26 mouse cellular contexts compared by ENCODE assay signal in genomic region chr8:122604640-122605039, GRCm38 (mm10). TPM values are rescaled to one million over a fixed set of nuclear protein-coding genes. Genes with fewer than 3 reads are reported as not detected.
DNase-seq lines count a peak whose midpoint lies in the region; ATAC-seq and TF ChIP-seq lines count a peak whose summit lies in the region.
"Had no signal": no experiment of that assay in that cellular context is flagged by ENCODE, and none has a peak within 500 bp of the region (broad histone marks: within the 10 kb centered on the region; RNA-seq: fewer than 3 reads in every experiment).

No protein-coding gene starts in this region.

- H3K4me1 ChIP-seq in heart, embryonic 12.5 days (replicated peaks), result peaks cover 10% of the 10 kb centered on the region; the same call in 1 of the 2 replicates
- no peaks in the 10 kb centered on the region for H3K4me1 ChIP-seq in heart, adult 2 months (ENCODE audit: control insufficient read depth, insufficient read depth, low read length)
- no peaks in the 10 kb centered on the region for H3K4me1 ChIP-seq in liver, embryonic 16.5 days (ENCODE audit: control insufficient read depth, low read depth, low read length)
- H3K4me1 ChIP-seq in bone marrow macrophage, adult 2 months (ENCODE audit: control insufficient read depth, insufficient read depth, low read length), result peaks cover 20% of the 10 kb centered on the region
- H3K4me1 ChIP-seq: embryonic facial prominence, embryonic 10.5 days; forebrain, embryonic 13.5 days; hindbrain, embryonic 10.5 days had no signal

- no peak overlapping the region for H3K4me2 ChIP-seq in heart, embryonic 12.5 days
- H3K4me2 ChIP-seq in liver, embryonic 16.5 days (ENCODE audit: low read depth, low read length), result no peak overlapping the region
- H3K4me2 ChIP-seq: forebrain, embryonic 13.5 days; hindbrain, embryonic 14.5 days had no signal

- peaks cover 14% of the 10 kb centered on the region for H3K36me3 ChIP-seq in heart, embryonic 12.5 days
- H3K36me3 ChIP-seq in heart, adult 2 months (ENCODE audit: control insufficient read depth, insufficient read depth, low read length), result no peaks in the 10 kb centered on the region
- H3K36me3 ChIP-seq in liver, embryonic 16.5 days (ENCODE audit: control insufficient read depth, insufficient read depth), result no peaks in the 10 kb centered on the region
- peaks cover 34% of the 10 kb centered on the region; the same call in 1 of the 2 replicates for H3K36me3 ChIP-seq in macrophage (ENCODE audit: inconsistent target)
- H3K36me3 ChIP-seq: embryonic facial prominence, embryonic 10.5 days had no signal

- no peak overlapping the region for H3K4me3 ChIP-seq in heart, embryonic 12.5 days
- no peak overlapping the region for H3K4me3 ChIP-seq in heart, adult 2 months
- no peak overlapping the region for H3K4me3 ChIP-seq in liver, embryonic 16.5 days (ENCODE audit: low read depth, low read length)
- H3K4me3 ChIP-seq in bone marrow macrophage, adult 2 months (ENCODE audit: insufficient read depth, low read length), result no peak overlapping the region
- no peak overlapping the region for H3K4me3 ChIP-seq in macrophage (ENCODE audit: inconsistent target)
- H3K4me3 ChIP-seq: embryonic facial prominence, embryonic 10.5 days; forebrain, embryonic 13.5 days; gastrocnemius, adult 2 months; hindbrain, embryonic 10.5 days had no signal

- ATAC-seq in heart, embryonic 12.5 days (ENCODE audit: insufficient number of reproducible peaks, low FRiP score), result no peak
- ATAC-seq in liver, embryonic 16.5 days (ENCODE audit: low read depth), result no peak
- ATAC-seq: activated CD4-positive, CD25-positive, alpha-beta regulatory T cell, adult 4 months; CD4-positive, CD25-positive, alpha-beta regulatory T cell, adult 4 months; forebrain, embryonic 13.5 days; forebrain, postnatal 0 days; Patski had no signal

- no peak for TF ChIP-seq POLR2A in heart, adult 2 months (IDR thresholded peaks at IDR 0.05; ENCODE audit: insufficient read depth, low read depth, low read length)
- no peak for TF ChIP-seq POLR2A in bone marrow macrophage, adult 2 months (IDR thresholded peaks at IDR 0.05; ENCODE audit: borderline replicate concordance, low read depth, low read length)

- H3K27ac ChIP-seq in heart, embryonic 12.5 days (ENCODE audit: poor library complexity, severe bottlenecking), result peak overlapping the region; percentile 54
- H3K27ac ChIP-seq in heart, adult 2 months, result no peak overlapping the region
- H3K27ac ChIP-seq in liver, embryonic 16.5 days (ENCODE audit: low read length), result 0 out of 2 replicates have a peak overlapping the region, but pooled peaks have one; percentile 17
- H3K27ac ChIP-seq in bone marrow macrophage, adult 2 months (ENCODE audit: insufficient read depth, low read depth, low read length), result peak overlapping the region; percentile 59
- H3K27ac ChIP-seq in macrophage, result peak overlapping the region; percentile 62
- H3K27ac ChIP-seq: embryonic facial prominence, embryonic 10.5 days; forebrain, embryonic 13.5 days; gastrocnemius, adult 2 months; hindbrain, embryonic 10.5 days; hindbrain, embryonic 14.5 days had no signal

- 49% methylated on average over 1 of the region's 1 CpGs for WGBS in heart, embryonic 12.5 days
- 63% methylated on average over 1 of the region's 1 CpGs for WGBS in heart, adult 2 months
- WGBS in liver, embryonic 16.5 days (ENCODE audit: insufficient replicate concordance), result 35% methylated on average over 1 of the region's 1 CpGs
- 27% methylated on average over 1 of the region's 1 CpGs for WGBS in macrophage (ENCODE audit: missing documents)

- no peak for TF ChIP-seq CTCF in heart, adult 2 months (IDR thresholded peaks at IDR 0.05)
- no peak for TF ChIP-seq CTCF in bone marrow macrophage, adult 2 months (IDR thresholded peaks at IDR 0.05; ENCODE audit: low read depth, low read length)

- H3K9ac ChIP-seq in heart, embryonic 12.5 days, result no peak overlapping the region
- no peak overlapping the region for H3K9ac ChIP-seq in heart, adult 2 months (ENCODE audit: low read depth, low read length)
- H3K9ac ChIP-seq in liver, embryonic 16.5 days (ENCODE audit: low read depth, low read length), result no peak overlapping the region
- H3K9ac ChIP-seq: forebrain, embryonic 13.5 days; forebrain, postnatal 0 days; hindbrain, embryonic 14.5 days had no signal

- no peak for DNase-seq in heart, adult 2 months
- DNase-seq in liver (no peak), MN1 (ENCODE audit: low spot score) (no peak)
- no peak for DNase-seq in layer of hippocampus, postnatal 36 days
- DNase-seq: adrenal gland, postnatal 14 days; cerebellum, adult 2 months; cerebellum, postnatal 10 days; forebrain, postnatal 0 days; gastrocnemius, adult 2 months; gastrocnemius, postnatal 25 days had no signal

- no peaks in the 10 kb centered on the region for H3K9me3 ChIP-seq in heart, embryonic 12.5 days (replicated peaks)
- no peaks in the 10 kb centered on the region for H3K9me3 ChIP-seq in liver, embryonic 16.5 days (replicated peaks; ENCODE audit: control insufficient read depth, low read length)
- H3K9me3 ChIP-seq: embryonic facial prominence, embryonic 10.5 days; forebrain, embryonic 13.5 days; hindbrain, embryonic 10.5 days had no signal

- H3K79me2 ChIP-seq in heart, adult 2 months (replicated peaks; ENCODE audit: control insufficient read depth, insufficient read depth, low read length), result no peaks in the 10 kb centered on the region
- H3K79me2 ChIP-seq in macrophage (ENCODE audit: inconsistent target), result peaks cover 21% of the 10 kb centered on the region

- no peak for TF ChIP-seq EP300 in heart, adult 2 months (IDR thresholded peaks at IDR 0.05; ENCODE audit: insufficient read depth, low read depth, low read length)

- intact Hi-C loops in heart, adult 2 months (cut with DNase I), result no loop called here

- no peaks in the 10 kb centered on the region for H3K27me3 ChIP-seq in heart, embryonic 12.5 days (replicated peaks)
- H3K27me3 ChIP-seq in heart, adult 2 months (ENCODE audit: control insufficient read depth, insufficient read depth, low read length), result no peaks in the 10 kb centered on the region
- no peaks in the 10 kb centered on the region for H3K27me3 ChIP-seq in liver, embryonic 16.5 days (ENCODE audit: control insufficient read depth, insufficient read depth, low read depth, low read length)
- H3K27me3 ChIP-seq: forebrain, embryonic 13.5 days; Patski had no signal

RNA-seq across cellular contexts. Expression of gene Galns, which starts 6.6 kb away (rescaled TPM):
- polyA plus RNA-seq in heart, embryonic 12.5 days (2016; fragmentation: Nextera tagmentation; extraction: Ambion mirVana), result 12.7 and 13.5 TPM in 2 replicates
- total RNA-seq in heart, adult 2 months (2021), result 1 to 10 TPM; 3.1 to 3.2 TPM
- 4.9 and 5.0 TPM in 2 replicates for polyA plus RNA-seq in heart, adult 2 months (2012; rRNA removed)
- polyA plus RNA-seq in liver, embryonic 16.5 days (2015; fragmentation: Nextera tagmentation; extraction: Ambion mirVana), result 8.1 and 8.6 TPM in 2 replicates
- 32.8 and 36.7 TPM in 2 replicates for polyA plus RNA-seq in bone marrow macrophage, adult 2 months (2012; ENCODE audit: insufficient read depth, insufficient read length, missing spikeins)
- 10 to 100 TPM; 10.3 to 60.8 (median 33.9) TPM for total RNA-seq in macrophage (2018; cell fraction: chromatin; rRNA removed)
- total RNA-seq in macrophage (2018; cell fraction: cytosol; rRNA removed), result 100 to 1,000 TPM in 8 of 26 experiments, 10 to 100 TPM in 18; 70.1 to 132 (median 87.3) TPM
- 100 to 1,000 TPM in 6 of 26 experiments, 10 to 100 TPM in 20; 33.0 to 130 (median 90.1) TPM for total RNA-seq in macrophage (2018; cell fraction: nucleus; rRNA removed)
- polyA plus RNA-seq in macrophage (2018), result 70.7 to 140 TPM (median 99.8 TPM) in 3 replicates
- 10 to 100 TPM in 1 of 2 experiments, 1 to 10 TPM in 1; 9.5 to 11.4 TPM for total RNA-seq in layer of hippocampus, postnatal 36 days (2021)

RNA-seq across cellular contexts. Expression of gene Trappc2l, which starts 6.8 kb away (rescaled TPM):
- polyA plus RNA-seq in heart, embryonic 12.5 days (2016; fragmentation: Nextera tagmentation; extraction: Ambion mirVana), result 45.1 and 45.8 TPM in 2 replicates
- total RNA-seq in heart, adult 2 months (2021), result 10 to 100 TPM; 58.6 to 65.4 TPM
- 161 and 207 TPM in 2 replicates for polyA plus RNA-seq in heart, adult 2 months (2012; rRNA removed)
- polyA plus RNA-seq in liver, embryonic 16.5 days (2015; fragmentation: Nextera tagmentation; extraction: Ambion mirVana), result 21.5 and 22.8 TPM in 2 replicates
- polyA plus RNA-seq in bone marrow macrophage, adult 2 months (2012; ENCODE audit: insufficient read depth, insufficient read length, missing spikeins), result 55.0 and 59.6 TPM in 2 replicates
- 100 to 1,000 TPM in 1 of 26 experiments, 10 to 100 TPM in 24, 1 to 10 TPM in 1; 9.3 to 112 (median 48.1) TPM for total RNA-seq in macrophage (2018; cell fraction: chromatin; rRNA removed)
- total RNA-seq in macrophage (2018; cell fraction: cytosol; rRNA removed), result 10 to 100 TPM; 46.6 to 71.7 (median 62.5) TPM
- 10 to 100 TPM; 19.8 to 65.7 (median 38.5) TPM for total RNA-seq in macrophage (2018; cell fraction: nucleus; rRNA removed)
- polyA plus RNA-seq in macrophage (2018), result 54.4 to 79.3 TPM (median 76.9 TPM) in 3 replicates
- 10 to 100 TPM; 79.1 to 87.3 TPM for total RNA-seq in layer of hippocampus, postnatal 36 days (2021)

RNA-seq across cellular contexts. Expression of gene Pabpn1l, which starts 17.9 kb away (rescaled TPM):
- polyA plus RNA-seq in heart, embryonic 12.5 days (2016; fragmentation: Nextera tagmentation; extraction: Ambion mirVana), result not detected in 2 replicates
- total RNA-seq in heart, adult 2 months (2021), result under 1 TPM in 1 of 2 experiments, not detected in 1; 0.52 TPM
- polyA plus RNA-seq in heart, adult 2 months (2012; rRNA removed), result 0.10 TPM in 1 of 2 replicates, not detected in the other
- not detected in 2 replicates for polyA plus RNA-seq in liver, embryonic 16.5 days (2015; fragmentation: Nextera tagmentation; extraction: Ambion mirVana)
- polyA plus RNA-seq in bone marrow macrophage, adult 2 months (2012; ENCODE audit: insufficient read depth, insufficient read length, missing spikeins), result not detected in 2 replicates
- not detected for total RNA-seq in macrophage (2018; cell fraction: chromatin; rRNA removed)
- not detected for total RNA-seq in macrophage (2018; cell fraction: cytosol; rRNA removed)
- not detected for total RNA-seq in macrophage (2018; cell fraction: nucleus; rRNA removed)
- polyA plus RNA-seq in macrophage (2018), result not detected in 3 replicates
- under 1 TPM in 1 of 2 experiments, not detected in 1; 0.35 TPM for total RNA-seq in layer of hippocampus, postnatal 36 days (2021)
- total RNA-seq: adrenal gland, adult 18-20 months; adrenal gland, postnatal 14 days; forebrain, postnatal 0 days; gastrocnemius, adult 2 months; gastrocnemius, postnatal 25 days; granulocyte monocyte progenitor cell, adult 5-6 weeks; heart, postnatal 25 days; MEL had no signal
- polyA plus RNA-seq: activated CD4-positive, CD25-positive, alpha-beta regulatory T cell, adult 4 months; CD4-positive, CD25-positive, alpha-beta regulatory T cell, adult 4 months; cerebellum, adult 2 months; embryonic facial prominence, embryonic 10.5 days; forebrain, embryonic 13.5 days; forebrain, postnatal 0 days; heart, embryonic 14.5 days; hindbrain, embryonic 10.5 days; hindbrain, embryonic 14.5 days had no signal

RNA-seq across cellular contexts. Expression of gene Aprt, which starts 27.9 kb away (rescaled TPM):
- polyA plus RNA-seq in heart, embryonic 12.5 days (2016; fragmentation: Nextera tagmentation; extraction: Ambion mirVana), result 209 and 232 TPM in 2 replicates
- total RNA-seq in heart, adult 2 months (2021), result 10 to 100 TPM; 36.6 to 38.5 TPM
- 42.1 and 45.1 TPM in 2 replicates for polyA plus RNA-seq in heart, adult 2 months (2012; rRNA removed)
- polyA plus RNA-seq in liver, embryonic 16.5 days (2015; fragmentation: Nextera tagmentation; extraction: Ambion mirVana), result 196 and 204 TPM in 2 replicates
- polyA plus RNA-seq in bone marrow macrophage, adult 2 months (2012; ENCODE audit: insufficient read depth, insufficient read length, missing spikeins), result 187 and 203 TPM in 2 replicates
- total RNA-seq in macrophage (2018; cell fraction: chromatin; rRNA removed), result 10 to 100 TPM; 16.7 to 82.3 (median 52.8) TPM
- 100 to 1,000 TPM; 122 to 199 (median 155) TPM for total RNA-seq in macrophage (2018; cell fraction: cytosol; rRNA removed)
- total RNA-seq in macrophage (2018; cell fraction: nucleus; rRNA removed), result 100 to 1,000 TPM in 4 of 26 experiments, 10 to 100 TPM in 22; 46.0 to 149 (median 72.7) TPM
- polyA plus RNA-seq in macrophage (2018), result 89.7 to 305 TPM (median 145 TPM) in 3 replicates
- total RNA-seq in layer of hippocampus, postnatal 36 days (2021), result 10 to 100 TPM; 61.5 to 65.4 TPM

RNA-seq across cellular contexts. Expression of gene Cdt1, which starts 36.8 kb away (rescaled TPM):
- polyA plus RNA-seq in heart, embryonic 12.5 days (2016; fragmentation: Nextera tagmentation; extraction: Ambion mirVana), result 36.9 and 38.9 TPM in 2 replicates
- total RNA-seq in heart, adult 2 months (2021), result 1 to 10 TPM; 2.0 to 2.7 TPM
- polyA plus RNA-seq in heart, adult 2 months (2012; rRNA removed), result 3.2 and 3.5 TPM in 2 replicates
- 34.7 and 41.1 TPM in 2 replicates for polyA plus RNA-seq in liver, embryonic 16.5 days (2015; fragmentation: Nextera tagmentation; extraction: Ambion mirVana)
- polyA plus RNA-seq in bone marrow macrophage, adult 2 months (2012; ENCODE audit: insufficient read depth, insufficient read length, missing spikeins), result 18.5 and 22.9 TPM in 2 replicates
- total RNA-seq in macrophage (2018; cell fraction: chromatin; rRNA removed), result 10 to 100 TPM in 24 of 26 experiments, 1 to 10 TPM in 2; 5.9 to 60.1 (median 21.2) TPM
- total RNA-seq in macrophage (2018; cell fraction: cytosol; rRNA removed), result 10 to 100 TPM; 14.4 to 42.5 (median 21.0) TPM
- total RNA-seq in macrophage (2018; cell fraction: nucleus; rRNA removed), result 10 to 100 TPM; 11.5 to 96.2 (median 21.4) TPM
- polyA plus RNA-seq in macrophage (2018), result 11.1 to 84.7 TPM (median 15.5 TPM) in 3 replicates
- 1 to 10 TPM; 1.4 to 1.9 TPM for total RNA-seq in layer of hippocampus, postnatal 36 days (2021)
